In genomic region chr4:56112931-56113700, GRCm38 (mm10) we compare ENCODE assay signal across 9 mouse cellular contexts.
DNase-seq lines count a peak whose midpoint lies in the region; ATAC-seq and TF ChIP-seq lines count a peak whose summit lies in the region.
"Had no signal": no experiment of that assay in that cellular context is flagged by ENCODE, and none has a peak within 500 bp of the region (broad histone marks: within the 10 kb centered on the region; RNA-seq: fewer than 3 reads in every experiment).

No protein-coding gene starts in this region.

- H3K4me2 ChIP-seq in forebrain, postnatal 0 days (ENCODE audit: low read depth): peak overlapping the region; percentile 26; the same call in 1 of the 2 replicates

- no peak overlapping the region for H3K9ac ChIP-seq in forebrain, postnatal 0 days

- peak; percentile 63 for DNase-seq in kidney, adult 2 months
- DNase-seq in kidney, adult 18-20 months: no peak
- DNase-seq in adrenal gland, postnatal 10 days: peak; percentile 48
- DNase-seq in forebrain, postnatal 0 days: no peak
- DNase-seq in kidney, postnatal 25 days: peak; percentile 18 to 60
- no peak for DNase-seq in right cerebral cortex, postnatal 25 days

- H3K9me3 ChIP-seq in forebrain, postnatal 0 days (ENCODE audit: low read length): no peaks in the 10 kb centered on the region

- no peak for TF ChIP-seq CTCF in kidney, adult 2 months (conservative IDR thresholded peaks at IDR 0.05; ENCODE audit: insufficient read depth, insufficient read length, low read depth, low read length)
- TF ChIP-seq CTCF in forebrain, postnatal 0 days (IDR thresholded peaks at IDR 0.05; ENCODE audit: low read depth): no peak
- no peak for TF ChIP-seq CTCF in olfactory bulb, adult 2 months (IDR thresholded peaks at IDR 0.05; ENCODE audit: insufficient read depth, low read depth, low read length)

- no peaks in the 10 kb centered on the region for H3K36me3 ChIP-seq in kidney, adult 2 months (ENCODE audit: control insufficient read depth, insufficient read depth, low read length)
- H3K36me3 ChIP-seq in forebrain, postnatal 0 days (ENCODE audit: insufficient read depth): no peaks in the 10 kb centered on the region

- H3K4me3 ChIP-seq in kidney, adult 2 months (ENCODE audit: insufficient read depth, low read depth, low read length): no peak overlapping the region
- H3K4me3 ChIP-seq in forebrain, postnatal 0 days (ENCODE audit: low read depth, low read length): no peak overlapping the region
- H3K4me3 ChIP-seq in olfactory bulb, adult 2 months (ENCODE audit: insufficient read depth, low read depth, low read length): no peak overlapping the region

- H3K27ac ChIP-seq in kidney, adult 2 months (ENCODE audit: insufficient read depth, low read depth, low read length): peak overlapping the region; percentile 75
- peak overlapping the region; percentile 69 for H3K27ac ChIP-seq in forebrain, postnatal 0 days (ENCODE audit: low read depth, low read length)
- peak overlapping the region; percentile 62; the same call in 1 of the 2 replicates for H3K27ac ChIP-seq in olfactory bulb, adult 2 months (ENCODE audit: insufficient read depth, low read depth, low read length)

- no peaks in the 10 kb centered on the region; the same call in 1 of the 2 replicates for H3K4me1 ChIP-seq in kidney, adult 2 months (ENCODE audit: control insufficient read depth, insufficient read depth, low read length)
- H3K4me1 ChIP-seq in forebrain, postnatal 0 days (ENCODE audit: insufficient read depth): 0 out of 2 replicates have a peak, but pooled peaks cover 2% of the 10 kb centered on the region
- H3K4me1 ChIP-seq in olfactory bulb, adult 2 months (ENCODE audit: control insufficient read depth, insufficient read depth, low read length): peaks cover 11% of the 10 kb centered on the region

- no peak for TF ChIP-seq POLR2A in kidney, adult 2 months (IDR thresholded peaks at IDR 0.05; ENCODE audit: low read depth, low read length)
- no peak for TF ChIP-seq POLR2A in olfactory bulb, adult 2 months (IDR thresholded peaks at IDR 0.05; ENCODE audit: insufficient read depth, low read depth, low read length)

- no peak; the same call in 1 of the 2 replicates for ATAC-seq in forebrain, postnatal 0 days
- ATAC-seq in monocyte, adult 5-6 weeks (replicated peaks; ENCODE audit: insufficient number of reproducible peaks, low FRiP score, low TSS enrichment, poor library complexity, severe bottlenecking): no peak
- ATAC-seq: Patski had no signal

- no peaks in the 10 kb centered on the region for H3K27me3 ChIP-seq in kidney, adult 2 months (replicated peaks; ENCODE audit: control insufficient read depth, insufficient read depth, low read length)
- no peaks in the 10 kb centered on the region for H3K27me3 ChIP-seq in forebrain, postnatal 0 days (ENCODE audit: insufficient read depth, low read length)
- H3K27me3 ChIP-seq: Patski had no signal

- 45% methylated on average over 9 of the region's 9 CpGs for WGBS in kidney, adult 2 months
- 40% methylated on average over 9 of the region's 9 CpGs for WGBS in forebrain, postnatal 0 days
- 53% methylated on average over 9 of the region's 9 CpGs for WGBS in olfactory bulb, adult 2 months

Comparison
In these comparisons a context has a peak if more than half of its experiments do, and no peak if none do; other contexts are left out.
1. DNase-seq: peak in kidney, adult 2 months (single experiment), adrenal gland, postnatal 10 days (single experiment) and kidney, postnatal 25 days (2 of 2); none in kidney, adult 18-20 months (single experiment), forebrain, postnatal 0 days (single experiment) and right cerebral cortex, postnatal 25 days (single experiment).
2. Peak in every context shown above with its lines, with median percentiles within 50 percentile points of each other: H3K27ac ChIP-seq.